Mouse (Mus musculus): ENCODE results near the gene Thbd.

Gene Thbd

DNA sequence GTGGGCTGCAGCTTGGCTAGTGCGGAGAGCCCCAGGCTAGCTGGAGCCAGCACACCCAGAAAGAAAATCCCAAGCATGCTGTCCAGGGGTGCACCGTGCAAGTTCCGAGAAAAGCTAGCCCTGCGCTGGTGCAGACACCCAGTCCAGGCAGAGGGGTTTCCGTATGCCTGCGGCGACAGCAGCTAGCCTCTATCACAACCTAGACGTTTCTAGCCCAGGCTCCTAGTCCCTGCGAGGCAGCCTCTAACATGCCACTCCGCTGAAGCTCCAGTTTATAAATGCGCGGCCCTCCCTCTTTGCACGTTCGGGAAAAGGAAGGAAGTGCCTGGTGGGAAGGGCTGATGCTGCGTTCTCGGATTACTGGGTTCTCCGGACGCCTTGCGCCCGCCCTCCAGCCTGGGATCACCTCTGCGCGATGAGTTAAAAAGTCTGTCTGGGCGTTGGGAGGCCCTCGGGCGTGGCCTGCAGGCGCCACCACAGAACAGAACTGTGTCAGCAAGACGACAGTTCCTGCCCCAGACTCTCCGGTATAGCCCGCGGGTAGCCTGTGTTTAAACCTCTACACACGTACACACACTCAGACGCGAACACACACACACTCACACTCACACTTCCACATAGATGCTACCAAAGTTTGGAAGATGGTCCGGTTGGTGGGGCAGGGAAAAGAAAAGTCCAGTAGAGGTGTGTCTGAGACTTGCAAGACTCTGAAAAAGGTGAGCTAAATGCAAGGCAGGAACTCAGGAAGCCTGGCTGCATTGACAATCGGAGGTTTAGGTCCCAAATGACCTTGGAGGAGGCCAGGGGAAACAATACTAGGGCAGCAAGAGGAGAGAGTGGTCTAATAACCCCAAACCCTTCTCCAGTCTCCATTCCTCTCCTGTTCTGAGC is at the start of gene Thbd:
Gene Thbd (minus strand): TSS at position 319 of the 891 bp plus-strand sequence.
- DNase-seq (ENCODE audit: low read depth, low spot score) = no peak

- DNase-seq (ENCODE audit: low read depth, low spot score) = no peak
These were observed 47.4 kb upstream of the Thbd start for GRCm38 (mm10) chr2:148455341-148455740.

DNA sequence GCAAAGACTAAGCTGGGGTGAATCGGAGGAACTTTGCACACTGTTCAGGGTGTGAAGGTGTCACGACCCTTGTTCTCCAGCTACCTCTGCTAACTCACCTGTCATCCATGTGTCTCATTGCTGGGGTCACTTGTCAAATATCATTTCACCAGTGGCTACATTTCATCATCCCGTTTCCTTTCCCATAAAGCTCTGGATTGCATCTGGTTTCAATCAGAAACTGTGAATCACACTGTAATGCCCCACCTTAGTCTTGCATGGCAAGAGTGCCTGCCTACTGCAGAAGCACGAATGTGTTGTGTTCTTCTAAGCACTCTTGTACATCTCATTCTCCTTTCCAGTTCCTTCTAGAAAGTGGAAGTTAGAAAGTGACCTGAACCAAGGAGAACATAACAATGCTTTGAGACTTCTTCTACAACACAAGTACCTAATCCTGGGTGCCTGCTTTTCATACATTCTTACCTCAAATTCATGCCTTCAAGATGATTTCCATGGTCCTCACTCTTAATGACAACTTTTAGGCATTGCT is 46.1 kb upstream of the Thbd start:
- no peak for DNase-seq (ENCODE audit: low read depth, low spot score)

GRCm38 (mm10) chr2:148453061-148453460 is 45.1 kb upstream of the Thbd start:
- no peak for DNase-seq (ENCODE audit: low read depth, low spot score)

GRCm38 (mm10) chr2:148451498-148451897 is 43.5 kb upstream of the Thbd start:
- DNase-seq (ENCODE audit: low read depth, low spot score) = no peak

DNA sequence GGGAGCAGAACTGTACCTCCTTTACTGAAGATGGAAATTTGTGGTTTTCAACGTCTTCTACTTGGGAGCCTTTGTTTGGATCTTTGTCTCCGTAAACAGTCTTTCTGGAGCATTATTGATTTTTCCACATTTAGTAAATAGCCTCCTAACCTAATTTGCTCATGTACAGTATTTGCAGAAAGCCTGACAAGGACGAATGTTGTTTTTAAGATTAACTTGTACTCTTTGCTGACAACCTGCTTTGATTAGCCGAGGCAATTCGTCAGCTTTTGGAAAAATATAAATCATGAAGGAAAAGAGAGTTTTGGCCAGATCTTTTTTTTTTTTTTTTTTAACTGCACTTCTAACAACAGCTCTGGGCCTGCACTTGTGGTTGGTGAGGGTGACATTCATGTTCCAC is 42.6 kb upstream of the Thbd start:
- no peak for DNase-seq (ENCODE audit: low read depth, low spot score)

GRCm38 (mm10) chr2:148449659-148450058 is 41.7 kb upstream of the Thbd start:
- no peak for DNase-seq (ENCODE audit: low read depth, low spot score)

DNA sequence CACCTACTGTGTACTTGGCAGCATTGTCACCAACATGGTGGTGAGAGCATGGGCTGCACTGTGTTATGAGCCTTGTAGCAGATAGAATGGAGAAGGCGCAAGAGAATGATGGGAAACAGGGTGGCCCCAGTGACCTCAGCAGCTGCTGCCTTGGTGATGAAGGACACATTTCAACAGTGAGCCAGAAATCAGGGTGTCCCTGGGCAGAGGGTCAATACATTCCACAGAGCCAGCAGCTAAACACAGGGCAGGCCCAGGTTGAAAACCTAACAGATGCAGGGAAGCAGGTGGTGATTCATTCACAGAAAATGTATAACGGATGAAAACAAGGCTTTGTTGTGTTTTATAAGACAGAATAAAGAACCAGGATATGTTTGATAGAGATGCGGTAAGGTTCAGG is 38.5 kb upstream of the Thbd start:
- DNase-seq (ENCODE audit: low read depth, low spot score) = no peak

GRCm38 (mm10) chr2:148445616-148446015 is 37.6 kb upstream of the Thbd start:
- DNase-seq (ENCODE audit: low read depth, low spot score) = no peak

DNA sequence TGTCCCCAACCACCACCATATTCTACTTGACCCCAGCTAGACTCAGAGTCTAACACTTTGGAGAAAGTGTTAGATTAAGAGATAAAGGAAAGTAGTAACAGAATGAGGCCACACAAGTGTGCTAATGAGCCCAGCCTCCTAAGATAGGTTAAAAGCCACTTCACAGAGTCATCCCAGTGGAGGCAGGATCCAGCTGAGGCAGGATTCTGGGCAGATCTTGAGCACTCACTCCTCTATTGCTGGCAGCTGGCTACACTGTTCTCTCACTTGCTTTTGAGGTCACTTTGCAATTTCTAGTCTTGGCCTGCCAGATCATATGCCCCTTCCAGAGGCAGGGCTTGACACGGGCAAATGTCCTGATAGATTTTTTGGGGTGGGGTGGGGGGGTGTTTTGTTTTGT is 36.5 kb upstream of the Thbd start:
- DNase-seq (ENCODE audit: low read depth, low spot score) = no peak

GRCm38 (mm10) chr2:148443249-148443958 is 35.4 kb upstream of the Thbd start, which contains the start of gene Cd93:
Gene Cd93, minus strand, starts transcription at chr2:148443563.
- DNase-seq (ENCODE audit: low read depth, low spot score) = no peak

DNA sequence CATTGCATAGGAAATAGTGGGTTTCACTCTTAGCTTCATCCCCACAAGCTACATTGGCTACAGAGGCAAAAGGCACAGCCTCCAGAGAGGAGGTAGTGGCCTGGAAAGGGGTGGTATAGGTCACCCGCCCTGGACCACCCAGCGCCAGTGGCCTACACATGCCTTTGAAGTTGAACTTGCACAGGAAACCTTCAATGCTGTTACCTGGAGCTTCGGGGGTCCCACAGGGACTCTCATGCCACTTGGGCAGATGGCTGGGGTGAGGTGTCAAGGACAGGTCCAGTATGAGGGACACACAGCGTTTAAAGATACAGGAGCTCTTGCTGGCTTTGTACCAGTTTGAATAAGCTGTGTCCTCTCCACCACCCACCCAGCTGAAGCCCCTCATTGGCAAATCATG is 34.7 kb upstream of the Thbd start:
- no peak for DNase-seq (ENCODE audit: low read depth, low spot score)

GRCm38 (mm10) chr2:148442172-148442571 is 34.2 kb upstream of the Thbd start:
- DNase-seq (ENCODE audit: low read depth, low spot score) = no peak

GRCm38 (mm10) chr2:148441421-148441820 is 33.4 kb upstream of the Thbd start:
- no peak for DNase-seq (ENCODE audit: low read depth, low spot score)

- DNase-seq (ENCODE audit: low read depth, low spot score) = no peak
These were observed 31.8 kb upstream of the Thbd start for GRCm38 (mm10) chr2:148439691-148440276.

- no peak for DNase-seq (ENCODE audit: low read depth, low spot score)
These were observed 28.3 kb upstream of the Thbd start for GRCm38 (mm10) chr2:148436285-148436684.

DNA sequence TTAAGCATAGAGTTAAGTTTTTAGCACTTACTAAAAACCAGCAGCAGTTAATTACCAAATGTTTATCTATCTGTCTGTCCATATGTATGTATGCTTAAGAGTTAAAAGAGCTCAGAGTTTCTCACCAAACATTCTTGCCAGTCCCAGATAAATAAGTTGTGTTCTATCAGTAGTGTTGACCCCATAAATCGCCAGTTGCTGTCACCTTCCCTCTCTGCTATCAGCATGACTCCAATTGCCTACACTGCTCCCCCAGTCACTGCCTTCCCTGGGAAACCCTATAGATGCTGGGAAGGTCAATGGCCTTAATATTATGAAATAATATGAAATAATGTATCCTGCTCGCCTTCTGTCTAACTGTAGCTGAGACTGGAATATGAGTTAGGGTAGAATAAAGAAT is 24.4 kb upstream of the Thbd start:
- DNase-seq (ENCODE audit: low read depth, low spot score) = no peak

DNA sequence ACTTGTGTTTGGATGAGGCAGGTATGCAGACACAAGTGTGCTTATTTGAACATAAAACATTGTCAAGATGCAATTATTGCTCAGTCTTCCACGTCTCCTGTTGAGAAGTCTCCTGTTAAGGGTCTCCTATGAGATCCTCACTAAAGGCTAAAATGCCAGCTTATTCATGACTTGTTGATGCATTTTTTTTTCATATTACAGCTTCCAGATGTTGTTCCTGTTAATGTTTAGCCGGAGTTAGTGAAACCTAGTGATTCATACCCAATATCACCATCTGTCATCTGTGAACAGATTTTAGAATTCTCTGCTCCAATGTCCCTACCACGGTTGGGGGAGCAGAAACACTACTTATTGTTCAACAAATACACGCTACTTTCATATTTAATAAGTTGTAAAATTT is 23.0 kb upstream of the Thbd start:
- no peak for DNase-seq (ENCODE audit: low read depth, low spot score)

- DNase-seq (ENCODE audit: low read depth, low spot score) = no peak
These were observed 21.1 kb upstream of the Thbd start for GRCm38 (mm10) chr2:148429001-148429505.

DNA sequence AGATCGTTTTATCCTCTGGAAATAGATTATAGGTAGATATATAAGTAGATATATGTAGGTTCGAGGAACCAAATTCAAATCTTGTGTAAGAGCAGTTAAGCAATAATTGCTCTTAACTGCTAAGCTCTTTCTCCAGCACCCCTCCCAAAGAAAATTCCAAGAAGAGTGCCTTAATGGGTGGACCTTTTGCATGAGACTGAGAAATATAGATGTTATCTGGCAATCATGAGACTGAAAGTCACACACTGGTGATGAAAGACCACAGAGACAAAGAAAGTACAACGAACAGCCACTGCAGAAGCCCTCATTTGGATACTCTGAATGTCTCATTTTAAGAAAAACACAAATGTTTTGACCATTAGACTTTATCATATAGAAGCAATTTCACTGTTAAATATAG is 20.5 kb upstream of the Thbd start:
- no peak for DNase-seq (ENCODE audit: low read depth, low spot score)

DNA sequence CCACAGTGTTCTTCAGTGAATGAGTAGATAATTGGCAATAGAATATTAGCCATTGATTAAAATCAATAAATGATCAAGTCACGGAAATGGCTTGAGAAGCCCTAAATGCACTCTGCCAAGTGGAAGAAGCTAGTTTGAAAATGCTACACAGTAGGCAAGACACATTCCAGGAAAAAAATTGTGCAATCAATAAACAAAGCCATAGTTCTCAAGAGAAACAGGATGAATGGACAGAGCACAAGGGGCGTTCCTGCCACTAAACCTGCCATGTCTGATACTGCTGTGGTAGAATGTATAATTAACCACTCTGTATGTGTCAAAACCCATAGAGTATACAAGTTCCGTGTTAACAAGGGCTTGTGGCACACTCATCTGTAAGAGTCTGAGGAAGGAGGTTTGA is 19.6 kb upstream of the Thbd start:
- no peak for DNase-seq (ENCODE audit: low read depth, low spot score)

All from telencephalon, adult 2 months (tissue).